Mouse (Mus musculus) cortical plate, adult 2 months (tissue): ENCODE results near the gene Lrrc8c.

Experiments used
- CTCF ChIP-seq: fragments of 200-500 bp; IDR thresholded peaks from 2 replicates; pipeline ENCODE4 v1.5.1; 2011; ENCODE audit warnings: mild to moderate bottlenecking, control low read depth, low read length; ENCODE audit not compliant: insufficient read depth; ENCODE audit errors: extremely low read depth
- POLR2A ChIP-seq: fragments of 200-500 bp; IDR thresholded peaks from 2 replicates; pipeline ENCODE4 v1.6.1; 2011; ENCODE audit warnings: mild to moderate bottlenecking, low read length, control low read depth; ENCODE audit not compliant: insufficient read depth; ENCODE audit errors: extremely low read depth

- TF ChIP-seq POLR2A = no peak
- TF ChIP-seq CTCF = no peak
These were observed 69.9 kb downstream of the Lrrc8c start for GRCm38 (mm10) chr5:105589119-105589518.
